ENCODE assay signal across 8 mouse cellular contexts in genomic region chr7:36690551-36690950, GRCm38 (mm10). TPM values are rescaled to one million over a fixed set of nuclear protein-coding genes. Genes with fewer than 3 reads are reported as not detected.
A peak's percentile ranks its signal among the peaks of the same experiment; 100 is the strongest.
DNase-seq lines count a peak whose midpoint lies in the region; ATAC-seq and TF ChIP-seq lines count a peak whose summit lies in the region.

No protein-coding gene starts in this region.

- no peak overlapping the region for H3K27ac ChIP-seq in heart, adult 2 months
- H3K27ac ChIP-seq in ES-E14 (ENCODE audit: insufficient read depth, low read depth, low read length, poor library complexity, severe bottlenecking) = no peak overlapping the region
- no peak overlapping the region for H3K27ac ChIP-seq in forebrain, embryonic 11.5 days (ENCODE audit: low read depth, low read length)
- H3K27ac ChIP-seq in hindbrain, embryonic 15.5 days (replicated peaks) = no peak overlapping the region
- no peak overlapping the region for H3K27ac ChIP-seq in stomach, postnatal 0 days (replicated peaks)

- 0 out of 2 replicates have a peak overlapping the region, but pooled peaks have one; percentile 21 for H3K4me2 ChIP-seq in forebrain, embryonic 11.5 days (ENCODE audit: low read depth, low read length, severe bottlenecking)
- H3K4me2 ChIP-seq in hindbrain, embryonic 15.5 days = peak overlapping the region; percentile 35
- peak overlapping the region; percentile 20; the same call in 1 of the 2 replicates for H3K4me2 ChIP-seq in stomach, postnatal 0 days (replicated peaks; ENCODE audit: low read depth)

- in situ Hi-C loops in ES-E14 (cut with MboI; ENCODE audit: low sequenced_read_pairs in 2 of 2, unreplicated experiment in 2 of 2) = loop anchor here (25.0 kb wide), 1 partner anchor 1072 kb away; the partner anchor contains the start of gene Zfp536 (in 2 of the 2)

- intact Hi-C loops in heart, adult 2 months (cut with DNase I) = no loop called here
- intact Hi-C loops in heart, postnatal 25 days (cut with DNase I) = loop anchor here (5.0 to 10.0 kb wide), 2 partner anchors 654 to 1497 kb away; no protein-coding TSS in a partner anchor

- no peak for TF ChIP-seq POLR2A in heart, adult 2 months (IDR thresholded peaks at IDR 0.05; ENCODE audit: insufficient read depth, low read depth, low read length)

- TF ChIP-seq EP300 in heart, adult 2 months (IDR thresholded peaks at IDR 0.05; ENCODE audit: insufficient read depth, low read depth, low read length) = no peak
- TF ChIP-seq EP300 in stomach, postnatal 0 days (optimal IDR thresholded peaks at IDR 0.05) = no peak

- peak in 1 of 2 experiments; percentile 45 for DNase-seq in heart, adult 2 months
- DNase-seq in heart, postnatal 25 days (ENCODE audit: low spot score) = no peak
- DNase-seq in ES-E14 (ENCODE audit: low read depth, low spot score) = no peak
- no peak for DNase-seq in forebrain, embryonic 11.5 days (ENCODE audit: low spot score)
- DNase-seq in lung, postnatal 10 days = peak; percentile 45
- peak; percentile 45 for DNase-seq in stomach, postnatal 0 days (ENCODE audit: low spot score)
- DNase-seq in cerebellum, adult 8-10 months = no peak

- peak; percentile 69 for TF ChIP-seq CTCF in heart, adult 2 months (IDR thresholded peaks at IDR 0.05)
- peak; percentile 64 for TF ChIP-seq CTCF in stomach, postnatal 0 days (IDR thresholded peaks at IDR 0.05; ENCODE audit: low read depth)

- no peaks in the 10 kb centered on the region for H3K9me3 ChIP-seq in ES-E14 (ENCODE audit: control insufficient read depth, insufficient read depth, low read depth, low read length)
- no peaks in the 10 kb centered on the region for H3K9me3 ChIP-seq in forebrain, embryonic 11.5 days (ENCODE audit: control insufficient read depth, low read length)
- no peaks in the 10 kb centered on the region for H3K9me3 ChIP-seq in hindbrain, embryonic 15.5 days
- no peaks in the 10 kb centered on the region for H3K9me3 ChIP-seq in stomach, postnatal 0 days (ENCODE audit: control insufficient read depth, low read length)

- no peak overlapping the region; the same call in 1 of the 2 replicates for H3K4me3 ChIP-seq in heart, adult 2 months
- no peak overlapping the region for H3K4me3 ChIP-seq in ES-E14 (ENCODE audit: insufficient read depth in 1 of 2, low read depth in 1 of 2, low read length in 2 of 2, poor library complexity in 1 of 2, severe bottlenecking in 1 of 2)
- no peak overlapping the region for H3K4me3 ChIP-seq in forebrain, embryonic 11.5 days (ENCODE audit: low read depth, low read length)
- H3K4me3 ChIP-seq in hindbrain, embryonic 15.5 days = no peak overlapping the region
- H3K4me3 ChIP-seq in stomach, postnatal 0 days (ENCODE audit: low read depth, low read length) = peak overlapping the region; percentile 15; the same call in 1 of the 2 replicates

- ATAC-seq in forebrain, embryonic 11.5 days (replicated peaks; ENCODE audit: low FRiP score) = no peak; the same call in 1 of the 2 replicates
- ATAC-seq in hindbrain, embryonic 15.5 days (ENCODE audit: low FRiP score, low read depth) = no peak
- no peak for ATAC-seq in stomach, postnatal 0 days (ENCODE audit: low FRiP score, low TSS enrichment)

- H3K27me3 ChIP-seq in heart, adult 2 months (ENCODE audit: control insufficient read depth, insufficient read depth, low read length) = peaks cover 11% of the 10 kb centered on the region
- peaks cover 56% of the 10 kb centered on the region for H3K27me3 ChIP-seq in forebrain, embryonic 11.5 days (ENCODE audit: control insufficient read depth, insufficient read depth, low read length)
- H3K27me3 ChIP-seq in hindbrain, embryonic 15.5 days = peaks cover 20% of the 10 kb centered on the region
- peaks cover 5% of the 10 kb centered on the region; the same call in 1 of the 2 replicates for H3K27me3 ChIP-seq in stomach, postnatal 0 days (ENCODE audit: control insufficient read depth, insufficient read depth, low read length)

- H3K79me2 ChIP-seq in heart, adult 2 months (replicated peaks; ENCODE audit: control insufficient read depth, insufficient read depth, low read length) = no peaks in the 10 kb centered on the region

- no peaks in the 10 kb centered on the region for H3K36me3 ChIP-seq in heart, adult 2 months (ENCODE audit: control insufficient read depth, insufficient read depth, low read length)
- H3K36me3 ChIP-seq in ES-E14 (ENCODE audit: control insufficient read depth, insufficient read depth, low read length, poor library complexity, severe bottlenecking) = no peaks in the 10 kb centered on the region
- H3K36me3 ChIP-seq in forebrain, embryonic 11.5 days (ENCODE audit: control insufficient read depth, insufficient read depth, low read length) = no peaks in the 10 kb centered on the region
- H3K36me3 ChIP-seq in hindbrain, embryonic 15.5 days = no peaks in the 10 kb centered on the region
- H3K36me3 ChIP-seq in stomach, postnatal 0 days (ENCODE audit: control insufficient read depth, insufficient read depth, low read length) = no peaks in the 10 kb centered on the region

- WGBS in heart, adult 2 months = 11% methylated on average over 19 of the region's 19 CpGs
- WGBS in forebrain, embryonic 11.5 days = under 1% methylated on average over 19 of the region's 19 CpGs
- WGBS in hindbrain, embryonic 15.5 days = 1% methylated on average over 19 of the region's 19 CpGs
- 8% methylated on average over 19 of the region's 19 CpGs for WGBS in stomach, postnatal 0 days

- peaks cover 3% of the 10 kb centered on the region for H3K4me1 ChIP-seq in heart, adult 2 months (ENCODE audit: control insufficient read depth, insufficient read depth, low read length)
- H3K4me1 ChIP-seq in ES-E14 (ENCODE audit: control insufficient read depth in 2 of 2, insufficient read depth in 2 of 2, low read length in 2 of 2, poor library complexity in 1 of 2) = peaks cover 0 to 9% of the 10 kb centered on the region in 2 experiments; a peak in 1 of 4 replicates
- peaks cover 13% of the 10 kb centered on the region for H3K4me1 ChIP-seq in forebrain, embryonic 11.5 days (replicated peaks; ENCODE audit: control insufficient read depth, insufficient read depth, low read length)
- H3K4me1 ChIP-seq in hindbrain, embryonic 15.5 days (replicated peaks) = peaks cover 23% of the 10 kb centered on the region
- H3K4me1 ChIP-seq in stomach, postnatal 0 days (replicated peaks; ENCODE audit: control insufficient read depth, insufficient read depth) = no peaks in the 10 kb centered on the region

- H3K9ac ChIP-seq in heart, adult 2 months (ENCODE audit: low read depth, low read length) = no peak overlapping the region
- no peak overlapping the region for H3K9ac ChIP-seq in ES-E14 (ENCODE audit: insufficient read depth, low read depth, low read length, poor library complexity, severe bottlenecking)
- H3K9ac ChIP-seq in forebrain, embryonic 11.5 days (ENCODE audit: low read length) = no peak overlapping the region
- no peak overlapping the region for H3K9ac ChIP-seq in hindbrain, embryonic 15.5 days
- no peak overlapping the region for H3K9ac ChIP-seq in stomach, postnatal 0 days (ENCODE audit: low read length)

TF ChIP-seq in ES-E14, 5 proteins besides CTCF, POLR2A, EP300 and RAD21:
- TF ChIP-seq ZC3H11A (IDR thresholded peaks at IDR 0.05; ENCODE audit: borderline replicate concordance, low read depth, low read length) (no peak), HCFC1 (IDR thresholded peaks at IDR 0.05; ENCODE audit: borderline replicate concordance, insufficient read depth, low read length) (0 out of 2 replicates have a peak, but pooled peaks have one; percentile 24), ZNF384 (IDR thresholded peaks at IDR 0.05; ENCODE audit: low read depth, low read length) (no peak), CHD2 (IDR thresholded peaks at IDR 0.05; ENCODE audit: low read depth, low read length) (no peak)

RNA-seq across cellular contexts. Expression of gene Tshz3, which starts 7.4 kb away (rescaled TPM):
- total RNA-seq in heart, adult 2 months (2021) = 1 to 10 TPM; 3.5 to 4.3 TPM
- 1.8 and 3.6 TPM in 2 replicates for polyA plus RNA-seq in heart, adult 2 months (2012; rRNA removed)
- total RNA-seq in heart, postnatal 25 days (2021) = 1 to 10 TPM; 3.8 to 4.8 TPM
- 1.6 and 2.1 TPM in 2 replicates for total RNA-seq in ES-E14 (2012; rRNA removed)
- 9.3 and 10.0 TPM in 2 replicates for polyA plus RNA-seq in forebrain, embryonic 11.5 days (2014; fragmentation: Nextera tagmentation; extraction: Ambion mirVana)
- polyA plus RNA-seq in hindbrain, embryonic 15.5 days (2015; fragmentation: Nextera tagmentation; extraction: Ambion mirVana) = 27.4 and 35.8 TPM in 2 replicates
- 4.3 and 4.4 TPM in 2 replicates for polyA plus RNA-seq in stomach, postnatal 0 days (2015; fragmentation: Nextera tagmentation; extraction: Ambion mirVana)

Comparison
In these comparisons a context has a peak if more than half of its experiments do, and no peak if none do; other contexts are left out.
1. DNase-seq: peak in lung, postnatal 10 days (single experiment) and stomach, postnatal 0 days (single experiment); none in heart, postnatal 25 days (single experiment), ES-E14 (single experiment), forebrain, embryonic 11.5 days (single experiment) and cerebellum, adult 8-10 months (single experiment).
2. Peak in every context shown above with its lines, with median percentiles within 50 percentile points of each other: H3K4me2 ChIP-seq.